Mouse (Mus musculus): ENCODE results near the gene Slc2a1.

- 0 out of 2 replicates have a peak, but pooled peaks have one; percentile 9 for TF ChIP-seq EP300 (IDR thresholded peaks at IDR 0.05; ENCODE audit: low read depth)
- no peak for TF ChIP-seq CTCF (IDR thresholded peaks at IDR 0.05; ENCODE audit: low read depth)
Measured at GRCm38 (mm10) chr4:119121249-119121648, 12.7 kb downstream of the Slc2a1 start.

Data from liver, postnatal 0 days (tissue).